Mouse (Mus musculus): ENCODE data around the gene Grip2. TPM values are rescaled to one million over a fixed set of nuclear protein-coding genes. Genes with fewer than 3 reads are reported as not detected.

The Grip2 gene
- polyA plus RNA-seq, 1 experiment = not detected

DNA sequence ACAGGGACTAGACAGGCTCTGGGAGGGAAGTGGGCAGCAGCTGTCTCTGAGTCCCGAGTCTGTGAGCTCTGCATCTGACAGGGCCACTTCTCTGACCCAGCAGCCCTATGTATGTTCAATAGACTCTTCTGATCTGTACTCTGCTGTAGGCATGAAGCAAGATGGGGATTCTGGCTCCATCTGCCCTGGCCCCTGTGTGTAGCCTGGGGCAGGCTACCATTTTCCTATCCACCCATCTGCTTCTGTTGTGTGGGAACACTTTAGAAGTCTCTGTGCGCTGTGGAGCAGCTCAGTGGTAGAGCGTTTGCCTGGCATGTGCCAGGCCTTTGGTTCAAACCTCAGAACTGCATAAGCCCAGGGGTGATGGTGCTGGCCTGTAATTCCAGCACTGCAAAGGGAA, 108.4 kb downstream of the Grip2 start:
- no peak for TF ChIP-seq CTCF (IDR thresholded peaks at IDR 0.05; ENCODE audit: insufficient read depth, low read depth, low read length)
- TF ChIP-seq POLR2A (IDR thresholded peaks at IDR 0.05; ENCODE audit: insufficient read depth, low read depth, low read length) = no peak
- 45% methylated on average over 3 of the region's 3 CpGs for WGBS
- Histone ChIP-seq H3K27ac (ENCODE audit: insufficient read depth, low read depth, low read length) (peak overlapping the region; percentile 96), H3K4me1 (ENCODE audit: control insufficient read depth, insufficient read depth, low read length) (peaks cover 60% of the 10 kb centered on the region), H3K4me3 (ENCODE audit: insufficient read depth, low read depth, low read length) (no peak overlapping the region)

GRCm38 (mm10) chr6:91718067-91718466, 109.0 kb downstream of the Grip2 start:
- Histone ChIP-seq H3K27ac (ENCODE audit: insufficient read depth, low read depth, low read length) (peak overlapping the region; percentile 96), H3K4me3 (ENCODE audit: insufficient read depth, low read depth, low read length) (no peak overlapping the region), H3K4me1 (ENCODE audit: control insufficient read depth, insufficient read depth, low read length) (peaks cover 66% of the 10 kb centered on the region)
- no peak for TF ChIP-seq CTCF (IDR thresholded peaks at IDR 0.05; ENCODE audit: insufficient read depth, low read depth, low read length)
- TF ChIP-seq POLR2A (IDR thresholded peaks at IDR 0.05; ENCODE audit: insufficient read depth, low read depth, low read length) = no peak
- 67% methylated on average over 2 of the region's 2 CpGs for WGBS

DNA sequence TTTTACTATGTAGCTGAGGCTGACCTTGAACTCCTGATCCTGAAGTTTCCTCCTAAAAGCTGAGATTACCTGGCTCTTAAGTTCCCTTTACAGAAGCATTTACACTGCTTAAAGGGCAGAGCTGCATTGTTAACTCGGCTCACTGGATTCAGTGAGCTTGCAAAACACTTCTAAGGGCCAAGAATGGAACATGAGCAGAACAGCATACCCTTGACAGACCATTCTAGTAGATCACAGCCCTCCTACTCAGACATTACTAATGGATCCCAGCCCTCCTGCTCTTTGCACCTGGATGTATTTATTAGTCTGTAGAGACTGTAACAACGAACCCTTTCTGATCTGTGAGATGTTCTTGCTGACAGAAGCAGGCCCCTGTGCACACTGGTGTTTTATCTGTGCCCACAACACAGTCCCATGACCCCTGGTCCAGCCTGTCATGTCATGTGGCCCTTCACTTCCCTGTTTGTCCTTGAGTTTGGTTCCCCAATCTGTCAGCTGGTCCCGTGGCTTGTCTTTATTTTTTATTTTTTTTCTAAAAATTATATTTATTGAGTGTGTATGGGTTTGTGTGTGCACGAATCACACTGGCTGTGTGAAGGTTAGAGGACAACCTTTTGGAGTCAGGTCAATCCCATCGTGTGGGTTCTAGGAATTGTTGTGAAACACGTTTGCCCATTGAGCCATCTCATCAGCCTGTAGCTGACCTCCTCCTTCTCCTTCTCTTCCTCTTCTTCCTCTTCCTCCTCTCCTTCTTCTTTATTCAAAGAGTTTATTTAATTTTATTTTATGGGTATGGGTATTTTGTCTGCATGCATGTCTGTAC, 110.9 kb downstream of the Grip2 start:
- 60% methylated on average over 6 of the region's 6 CpGs for WGBS
- H3K27ac ChIP-seq (ENCODE audit: insufficient read depth, low read depth, low read length) = no peak overlapping the region
- H3K4me3 ChIP-seq (ENCODE audit: insufficient read depth, low read depth, low read length) = no peak overlapping the region
- H3K4me1 ChIP-seq (ENCODE audit: control insufficient read depth, insufficient read depth, low read length) = peaks cover 71% of the 10 kb centered on the region
- TF ChIP-seq CTCF (IDR thresholded peaks at IDR 0.05; ENCODE audit: insufficient read depth, low read depth, low read length) (no peak), POLR2A (IDR thresholded peaks at IDR 0.05; ENCODE audit: insufficient read depth, low read depth, low read length) (no peak)

DNA sequence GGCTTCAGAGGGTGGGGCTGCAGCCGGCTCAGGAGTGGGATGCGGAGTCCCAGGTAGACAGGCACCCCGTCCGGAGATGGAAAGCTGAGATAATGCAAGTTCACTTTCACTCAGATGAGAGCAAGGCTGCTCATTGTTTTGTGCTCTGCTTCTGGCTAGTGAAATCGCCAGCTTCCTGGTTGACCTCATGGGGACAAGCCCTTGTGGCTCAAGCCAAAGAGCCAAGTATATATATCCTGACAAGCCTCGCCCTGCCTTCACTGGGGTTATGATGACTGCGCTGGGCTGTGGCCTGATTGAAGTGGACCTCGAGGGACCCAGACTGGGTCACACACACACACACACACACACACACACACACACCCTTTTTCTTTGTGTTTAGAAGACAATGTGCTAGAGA, 112.0 kb downstream of the Grip2 start:
- WGBS = 86% methylated on average over 8 of the region's 8 CpGs
- H3K4me1 ChIP-seq (ENCODE audit: control insufficient read depth, insufficient read depth, low read length) = peaks cover 68% of the 10 kb centered on the region
- no peak overlapping the region for H3K4me3 ChIP-seq (ENCODE audit: insufficient read depth, low read depth, low read length)
- TF ChIP-seq CTCF (IDR thresholded peaks at IDR 0.05; ENCODE audit: insufficient read depth, low read depth, low read length) (no peak), POLR2A (IDR thresholded peaks at IDR 0.05; ENCODE audit: insufficient read depth, low read depth, low read length) (no peak)
- peak overlapping the region; percentile 20; the same call in 1 of the 2 replicates for H3K27ac ChIP-seq (ENCODE audit: insufficient read depth, low read depth, low read length)

DNA sequence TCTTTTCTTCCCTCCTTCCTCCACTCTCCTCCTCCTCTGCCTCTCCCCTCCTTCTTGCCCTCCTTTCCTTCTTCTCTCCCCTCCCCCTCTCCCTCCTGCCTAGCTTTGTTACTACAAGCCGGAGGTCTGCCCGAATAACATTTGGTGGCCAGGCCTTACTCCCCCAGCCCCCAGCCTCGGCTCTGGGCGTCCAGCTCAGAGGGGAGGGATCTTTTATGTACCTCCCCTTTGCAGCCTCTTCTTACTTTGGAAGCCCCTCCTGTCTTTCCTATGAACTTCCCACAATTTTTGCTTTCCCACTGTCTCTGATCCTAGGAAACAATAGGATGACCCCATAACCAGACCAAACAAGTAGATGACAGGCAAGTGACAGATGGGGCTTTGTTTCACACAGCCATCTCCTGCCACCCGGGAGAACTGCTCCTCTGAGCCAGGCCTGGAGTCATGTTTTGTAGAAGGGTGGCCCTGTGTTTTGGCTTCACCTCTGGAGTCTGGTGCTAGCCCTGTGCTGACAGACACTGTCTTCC, 113.6 kb downstream of the Grip2 start:
- H3K4me3 ChIP-seq (ENCODE audit: insufficient read depth, low read depth, low read length) = no peak overlapping the region
- H3K27ac ChIP-seq (ENCODE audit: insufficient read depth, low read depth, low read length) = peak overlapping the region; percentile 86
- peaks cover 56% of the 10 kb centered on the region for H3K4me1 ChIP-seq (ENCODE audit: control insufficient read depth, insufficient read depth, low read length)
- TF ChIP-seq CTCF (IDR thresholded peaks at IDR 0.05; ENCODE audit: insufficient read depth, low read depth, low read length) (no peak), POLR2A (IDR thresholded peaks at IDR 0.05; ENCODE audit: insufficient read depth, low read depth, low read length) (no peak)
- WGBS = 21% methylated on average over 5 of the region's 5 CpGs

DNA sequence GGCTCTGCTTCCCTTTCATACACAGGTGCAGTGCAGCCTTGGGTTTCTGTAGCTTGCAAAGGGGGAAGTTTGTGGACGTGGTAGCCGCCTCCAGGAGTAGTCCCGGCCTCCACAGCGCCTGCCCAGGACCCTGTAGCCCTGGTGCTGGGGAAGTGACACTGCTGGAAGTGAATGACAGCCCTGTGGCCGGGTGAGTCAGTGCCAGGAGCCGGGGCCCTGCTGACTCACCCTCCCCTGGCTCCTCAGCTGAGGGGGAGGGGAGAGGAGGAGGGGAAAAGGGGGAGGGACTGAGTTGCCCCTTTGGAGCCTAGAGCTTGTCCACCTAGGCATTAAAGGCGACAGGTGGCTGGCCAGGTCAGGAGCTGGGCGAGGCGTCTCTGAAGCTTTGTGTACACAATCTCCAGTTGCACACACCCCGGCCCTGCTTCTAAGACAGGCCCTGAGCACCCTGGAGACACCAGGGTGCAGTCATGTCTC, 114.2 kb downstream of the Grip2 start:
- 24% methylated on average over 10 of the region's 10 CpGs for WGBS
- no peak for TF ChIP-seq POLR2A (IDR thresholded peaks at IDR 0.05; ENCODE audit: insufficient read depth, low read depth, low read length)
- no peak for TF ChIP-seq CTCF (IDR thresholded peaks at IDR 0.05; ENCODE audit: insufficient read depth, low read depth, low read length)
- peak overlapping the region; percentile 86 for H3K27ac ChIP-seq (ENCODE audit: insufficient read depth, low read depth, low read length)
- no peak overlapping the region for H3K4me3 ChIP-seq (ENCODE audit: insufficient read depth, low read depth, low read length)
- H3K4me1 ChIP-seq (ENCODE audit: control insufficient read depth, insufficient read depth, low read length) = peaks cover 52% of the 10 kb centered on the region

DNA sequence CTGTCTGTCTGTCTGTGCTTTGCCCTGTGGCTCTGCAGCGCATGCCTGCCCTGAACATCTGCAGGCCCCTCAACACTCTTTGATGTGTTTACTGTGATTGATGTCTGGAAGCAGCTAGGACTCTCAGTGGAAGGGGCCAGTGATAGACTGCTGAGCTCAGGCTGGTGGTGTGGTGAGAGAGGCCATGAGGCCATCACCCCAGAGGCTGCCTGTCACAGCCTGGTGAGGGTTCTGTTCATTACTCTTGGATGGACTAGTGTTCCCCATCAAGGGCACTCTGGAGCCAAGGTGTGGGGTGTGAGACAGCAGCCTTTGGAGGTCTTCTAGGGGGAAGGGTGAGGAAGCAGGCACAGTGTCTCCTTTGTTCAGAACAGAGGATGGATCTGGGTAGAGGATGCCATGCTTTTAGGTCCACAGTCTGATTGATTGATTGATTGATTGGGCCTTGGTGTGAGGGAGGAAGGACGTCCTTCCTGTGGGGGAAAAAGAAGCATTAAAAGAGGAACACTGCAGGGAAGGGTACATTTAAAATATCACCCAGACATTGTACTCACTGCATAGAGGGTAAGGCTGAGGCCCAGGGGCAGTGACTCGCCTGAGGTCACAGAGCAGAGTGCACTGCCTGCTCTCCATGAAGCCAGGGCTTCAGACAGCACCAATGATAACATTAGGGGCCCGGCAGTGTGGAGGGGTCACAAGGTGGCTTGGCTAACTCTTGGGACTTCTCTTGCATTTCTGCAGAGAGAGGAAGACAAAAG, 114.8 kb downstream of the Grip2 start:
- no peak overlapping the region for H3K4me3 ChIP-seq (ENCODE audit: insufficient read depth, low read depth, low read length)
- H3K4me1 ChIP-seq (ENCODE audit: control insufficient read depth, insufficient read depth, low read length) = peaks cover 56% of the 10 kb centered on the region
- no peak for TF ChIP-seq POLR2A (IDR thresholded peaks at IDR 0.05; ENCODE audit: insufficient read depth, low read depth, low read length)
- TF ChIP-seq CTCF (IDR thresholded peaks at IDR 0.05; ENCODE audit: insufficient read depth, low read depth, low read length) = no peak
- WGBS = 52% methylated on average over 4 of the region's 4 CpGs
- peak overlapping the region; percentile 86 for H3K27ac ChIP-seq (ENCODE audit: insufficient read depth, low read depth, low read length)

Other genes with a start within 250 kb of the Grip2 start
- 322 TPM in 1 of 2 replicates, not detected in the other for gene Slc6a6, start 143.2 kb downstream of the Grip2 start, polyA plus RNA-seq (2012; ENCODE audit: insufficient read depth, insufficient read length, low replicate concordance, missing spikeins)
- not detected in 2 replicates for gene Ccdc174, start 50.8 kb upstream of the Grip2 start, polyA plus RNA-seq (2012; ENCODE audit: insufficient read depth, insufficient read length, low replicate concordance, missing spikeins)
- not detected in 2 replicates for gene 4930590J08Rik, start 75.6 kb upstream of the Grip2 start, polyA plus RNA-seq (2012; ENCODE audit: insufficient read depth, insufficient read length, low replicate concordance, missing spikeins)
- gene Fgd5, start 151.6 kb upstream of the Grip2 start, polyA plus RNA-seq (2012; ENCODE audit: insufficient read depth, insufficient read length, low replicate concordance, missing spikeins) = not detected in 2 replicates

All from olfactory bulb, adult 2 months (tissue).